Mouse (Mus musculus) ovary, adult 18-20 months (tissue): ENCODE results near the gene Smc1a.

Experiments used
- DNase-seq: peaks from one replicate; pipeline ENCODE4 v3.0.0; 2022; ENCODE audit warnings: low spot score, mixed read lengths

The Smc1a gene

GRCm38 (mm10) chrX:152016151-152017145, at the start of gene Smc1a, which contains the start of gene Ribc1:
TSS of gene Smc1a (plus strand) at chrX:152016428.
TSS of gene Ribc1 (minus strand) at chrX:152016295.
- DNase-seq, result peak; percentile 90

GRCm38 (mm10) chrX:151999006-151999710, 17.1 kb upstream of the Smc1a start:
- DNase-seq, result no peak

GRCm38 (mm10) chrX:152001182-152001684, 15.0 kb upstream of the Smc1a start:
- no peak for DNase-seq

- DNase-seq, result peak; percentile 84
These were observed 14.2 kb upstream of the Smc1a start, which contains the start of gene Hsd17b10 for GRCm38 (mm10) chrX:152001737-152002710. TSS of gene Hsd17b10 (plus strand) at chrX:152001845.

- no peak for DNase-seq
These were observed 13.4 kb upstream of the Smc1a start for GRCm38 (mm10) chrX:152002865-152003264.

- no peak for DNase-seq
These were observed 8.4 kb upstream of the Smc1a start for GRCm38 (mm10) chrX:152007863-152008262.

GRCm38 (mm10) chrX:152015752-152016150, 477 bp upstream of the Smc1a start:
- DNase-seq, result no peak

GRCm38 (mm10) chrX:152017186-152017585, 958 bp downstream of the Smc1a start:
- no peak for DNase-seq

GRCm38 (mm10) chrX:152019294-152019693, 3.1 kb downstream of the Smc1a start:
- no peak for DNase-seq

GRCm38 (mm10) chrX:152039865-152040264, 23.6 kb downstream of the Smc1a start:
- no peak for DNase-seq

- no peak for DNase-seq
These were observed 31.0 kb downstream of the Smc1a start for GRCm38 (mm10) chrX:152047230-152047629.

GRCm38 (mm10) chrX:152052546-152052945, 36.3 kb downstream of the Smc1a start:
- DNase-seq, result no peak

GRCm38 (mm10) chrX:152054094-152054493, 37.9 kb downstream of the Smc1a start:
- no peak for DNase-seq

- no peak for DNase-seq
These were observed 49.4 kb downstream of the Smc1a start for GRCm38 (mm10) chrX:152065674-152066073.

GRCm38 (mm10) chrX:152067789-152068188, 51.6 kb downstream of the Smc1a start:
- no peak for DNase-seq

GRCm38 (mm10) chrX:152089832-152090614, 73.8 kb downstream of the Smc1a start:
- DNase-seq, result peak; percentile 11

GRCm38 (mm10) chrX:152097572-152097971, 81.3 kb downstream of the Smc1a start:
- DNase-seq, result no peak
